Mouse (Mus musculus) frontal cortex, postnatal 10 days (tissue): Measurements from ENCODE around the gene Elof1.
A peak's percentile ranks its signal among the peaks of the same experiment; 100 is the strongest.
"Not testable (repeated sequence)": the region's sequence is repeated elsewhere in the genome, so short reads cannot be mapped to it uniquely, and the experiment has no call there.

Experiments
- DNase-seq, 2 experiments: peaks; one replicate each; pipeline ENCODE4 v3.0.0; 2022; ENCODE audit warnings: low spot score in 2 of 2, mixed read lengths in 1 of 2

The Elof1 gene

GRCm38 (mm10) chr9:22092746-22093145 lies 24.2 kb downstream of the Elof1 start:
- DNase-seq, result no peak

GRCm38 (mm10) chr9:22089986-22090385 lies 27.0 kb downstream of the Elof1 start:
- DNase-seq, result no peak

GRCm38 (mm10) chr9:22089281-22089680 lies 27.7 kb downstream of the Elof1 start:
- no peak for DNase-seq

DNA sequence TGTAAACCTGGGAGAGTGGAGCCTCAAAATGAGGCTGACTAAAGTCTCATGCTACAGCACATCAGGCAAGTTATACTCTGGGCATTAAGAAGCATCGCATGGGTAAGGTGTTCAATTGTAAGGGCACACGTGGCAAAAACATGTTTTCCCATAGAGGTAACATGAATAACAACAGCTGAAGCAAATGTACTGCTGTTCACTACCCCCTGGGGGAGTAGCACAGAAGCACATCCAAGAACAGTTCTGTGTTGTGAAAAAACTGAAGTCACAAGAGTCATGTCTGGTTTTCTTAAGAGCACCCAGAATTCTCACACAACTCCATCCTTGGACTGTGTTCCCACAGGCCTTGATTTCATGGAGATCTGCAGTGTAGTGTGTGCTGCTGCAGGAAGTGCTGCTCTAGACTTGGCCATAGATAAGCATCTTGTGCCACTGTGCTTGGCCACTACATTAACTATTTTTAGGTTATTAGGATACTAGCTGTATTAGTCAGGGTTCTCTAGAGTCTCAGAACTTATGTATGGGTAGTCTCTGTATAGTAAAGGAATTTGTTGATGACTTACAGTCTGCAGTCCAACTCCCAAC lies 29.8 kb downstream of the Elof1 start:
- DNase-seq, result no peak

- no peak for DNase-seq
Measured at GRCm38 (mm10) chr9:22086012-22086411, 31.0 kb downstream of the Elof1 start.

- peak; percentile 92 to 95 for DNase-seq
Measured at GRCm38 (mm10) chr9:22085022-22085834, 31.7 kb downstream of the Elof1 start, which contains the start of gene Ecsit. TSS of gene Ecsit (minus strand) at chr9:22085438.

DNA sequence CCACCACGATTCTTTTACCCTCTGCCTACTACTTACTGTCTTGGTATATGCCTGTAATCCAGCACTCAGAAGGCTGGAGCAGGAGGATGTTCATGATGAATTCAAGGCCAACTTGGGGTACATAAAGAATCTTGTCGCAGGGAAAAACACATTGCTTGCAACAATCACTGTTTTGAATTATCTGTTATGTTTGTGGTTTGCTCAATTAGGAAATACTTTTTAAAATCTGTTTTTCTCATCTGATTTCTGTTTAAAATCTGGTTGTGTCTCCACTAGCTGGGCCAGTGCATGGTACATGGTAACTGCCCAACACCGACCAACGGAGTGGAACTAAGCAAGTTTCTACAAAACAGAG lies 32.3 kb downstream of the Elof1 start:
- no peak for DNase-seq

DNA sequence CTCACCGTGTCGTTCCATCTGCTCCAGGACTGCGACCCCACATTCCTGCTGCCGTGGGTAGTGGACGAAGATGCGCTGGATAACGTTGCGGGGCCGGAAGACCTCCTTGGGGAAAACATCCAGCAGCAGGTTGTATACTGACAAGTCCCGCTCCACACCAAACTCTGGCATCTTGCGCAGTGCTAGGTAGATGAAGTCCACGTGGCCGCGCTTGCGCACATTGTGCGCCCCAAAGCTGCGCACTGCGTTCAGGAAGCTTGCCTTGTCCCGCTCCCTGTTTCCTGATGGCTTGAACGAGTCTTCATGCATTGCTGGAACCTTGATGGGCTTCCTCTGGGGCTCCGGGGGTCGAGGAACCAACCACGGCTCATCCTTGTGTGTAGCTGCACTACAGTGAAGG lies 40.7 kb downstream of the Elof1 start:
- DNase-seq, result no peak

GRCm38 (mm10) chr9:22075778-22076177 lies 41.2 kb downstream of the Elof1 start:
- DNase-seq, result not testable (repeated sequence)

DNA sequence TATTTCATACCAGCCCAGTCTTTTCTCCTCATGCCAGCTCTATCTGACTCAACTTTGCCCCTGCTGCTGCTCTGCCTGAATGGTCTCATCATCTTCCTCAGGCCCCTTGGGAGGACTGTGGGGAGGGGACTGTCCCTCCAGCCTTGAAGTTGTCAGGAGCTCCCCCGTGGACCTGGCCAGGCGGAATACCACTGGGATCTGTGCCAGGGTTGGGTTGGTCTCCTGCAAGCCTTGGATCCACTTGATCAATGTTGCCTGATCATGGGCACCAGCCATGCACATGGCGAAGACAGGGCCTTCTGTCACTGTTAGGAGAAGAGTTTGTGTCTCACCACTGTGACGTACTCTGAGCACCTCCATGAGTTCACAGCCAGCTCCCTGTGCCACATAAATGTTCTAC lies 44.7 kb downstream of the Elof1 start:
- DNase-seq, result peak in 1 of 2 experiments; percentile 24

- peak; percentile 95 to 97 for DNase-seq
Measured at GRCm38 (mm10) chr9:22070791-22071573, 46.0 kb downstream of the Elof1 start, which contains the start of the genes Gm49318 and Zfp653. TSS of gene Gm49318 (minus strand) at chr9:22071259. TSS of gene Zfp653 (minus strand) at chr9:22071376.

DNA sequence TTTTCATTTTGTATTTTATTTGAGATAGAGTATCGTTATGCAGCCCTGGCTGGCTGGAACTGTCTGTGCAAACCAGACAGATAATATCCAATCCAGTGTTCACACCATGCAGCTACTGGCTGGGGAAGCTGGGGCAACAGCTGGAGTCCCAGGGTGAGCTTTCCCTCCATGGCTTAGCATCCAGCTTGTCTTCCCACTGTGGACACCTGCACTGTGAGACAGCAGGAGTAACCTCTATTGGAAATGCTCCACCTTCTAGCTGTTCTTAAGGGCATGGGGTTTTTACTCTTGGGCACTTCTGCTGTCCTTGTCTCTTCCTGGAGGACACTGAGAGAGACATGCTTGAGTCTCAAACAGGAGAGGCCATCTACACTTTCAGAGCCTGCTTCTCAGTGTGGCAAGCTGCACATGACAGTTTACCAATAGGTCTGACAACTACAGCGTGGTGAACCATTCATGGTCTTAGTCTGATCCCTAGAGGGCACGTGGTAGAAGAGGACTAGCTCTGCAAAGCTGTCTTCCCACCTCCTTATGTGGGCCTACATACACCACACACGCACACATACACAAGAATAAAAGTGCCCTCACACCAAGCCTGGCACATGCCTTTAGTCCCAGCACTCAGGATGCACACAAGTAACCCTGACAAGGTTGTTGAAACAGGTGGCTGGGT lies 47.0 kb downstream of the Elof1 start:
- no peak for DNase-seq

GRCm38 (mm10) chr9:22067195-22067594 lies 49.8 kb downstream of the Elof1 start:
- no peak for DNase-seq

- DNase-seq, result peak in 1 of 2 experiments; percentile 36
Measured at GRCm38 (mm10) chr9:22066433-22066832, 50.5 kb downstream of the Elof1 start.

GRCm38 (mm10) chr9:22065642-22066041 lies 51.3 kb downstream of the Elof1 start:
- DNase-seq, result no peak

DNA sequence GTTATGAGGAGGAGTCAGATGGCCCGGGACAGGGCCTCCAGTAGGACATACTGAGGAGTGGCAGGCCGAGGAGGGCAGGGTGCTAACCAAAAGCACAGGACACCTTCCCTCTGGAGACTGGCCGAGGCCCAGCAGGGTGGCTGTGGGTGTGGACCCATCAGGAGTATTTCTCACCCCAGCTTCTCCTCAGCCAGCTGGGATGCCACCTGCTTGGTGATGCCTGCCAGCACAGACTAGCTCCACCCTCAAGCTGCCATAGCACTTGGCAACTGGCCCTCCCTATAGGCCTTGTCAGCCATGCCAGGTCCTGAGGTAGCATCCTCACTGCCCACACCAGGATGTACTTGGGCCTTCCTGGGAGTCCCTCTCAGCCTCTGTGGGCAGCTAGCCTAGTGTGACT lies 52.6 kb downstream of the Elof1 start:
- DNase-seq, result no peak
